Mouse (Mus musculus): ENCODE results near the gene Pla2g4b. TPM values are rescaled to one million over a fixed set of nuclear protein-coding genes. Genes with fewer than 3 reads are reported as not detected.

The Pla2g4b gene
- polyA plus RNA-seq, 1 experiment = 0.30 TPM

- Histone ChIP-seq H3K4me1 (ENCODE audit: control insufficient read depth) (peaks cover 4% of the 10 kb centered on the region), H3K27me3 (ENCODE audit: control insufficient read depth) (no peaks in the 10 kb centered on the region), H3K4me3 (replicated peaks) (no peak overlapping the region), H3K36me3 (ENCODE audit: control insufficient read depth) (no peaks in the 10 kb centered on the region), H3K9me3 (ENCODE audit: control insufficient read depth, low read length) (no peaks in the 10 kb centered on the region)
- TF ChIP-seq TAL1 (IDR thresholded peaks at IDR 0.05; ENCODE audit: low read length) (no peak), GATA1 (IDR thresholded peaks at IDR 0.05; ENCODE audit: low read length) (no peak)
These were observed 37.6 kb upstream of the Pla2g4b start for GRCm38 (mm10) chr2:119995391-119996281.

GRCm38 (mm10) chr2:119997354-119997753, 35.9 kb upstream of the Pla2g4b start:
- Histone ChIP-seq H3K4me1 (ENCODE audit: control insufficient read depth) (peaks cover 5% of the 10 kb centered on the region), H3K9me3 (ENCODE audit: control insufficient read depth, low read length) (no peaks in the 10 kb centered on the region), H3K4me3 (replicated peaks) (no peak overlapping the region), H3K27me3 (ENCODE audit: control insufficient read depth) (no peaks in the 10 kb centered on the region), H3K36me3 (ENCODE audit: control insufficient read depth) (no peaks in the 10 kb centered on the region)
- no peak for TF ChIP-seq GATA1 (IDR thresholded peaks at IDR 0.05; ENCODE audit: low read length)
- TF ChIP-seq TAL1 (IDR thresholded peaks at IDR 0.05; ENCODE audit: low read length) = no peak

- Histone ChIP-seq H3K4me3 (replicated peaks) (no peak overlapping the region), H3K27me3 (ENCODE audit: control insufficient read depth) (no peaks in the 10 kb centered on the region), H3K9me3 (ENCODE audit: control insufficient read depth, low read length) (no peaks in the 10 kb centered on the region), H3K36me3 (ENCODE audit: control insufficient read depth) (no peaks in the 10 kb centered on the region), H3K4me1 (ENCODE audit: control insufficient read depth) (peaks cover 8% of the 10 kb centered on the region)
- no peak for TF ChIP-seq TAL1 (IDR thresholded peaks at IDR 0.05; ENCODE audit: low read length)
- no peak for TF ChIP-seq GATA1 (IDR thresholded peaks at IDR 0.05; ENCODE audit: low read length)
These were observed 33.5 kb upstream of the Pla2g4b start for GRCm38 (mm10) chr2:119999731-120000130.

- no peaks in the 10 kb centered on the region for H3K9me3 ChIP-seq (ENCODE audit: control insufficient read depth, low read length)
- no peaks in the 10 kb centered on the region for H3K36me3 ChIP-seq (ENCODE audit: control insufficient read depth)
- H3K4me3 ChIP-seq (replicated peaks) = no peak overlapping the region
- H3K4me1 ChIP-seq (ENCODE audit: control insufficient read depth) = peaks cover 8% of the 10 kb centered on the region
- H3K27me3 ChIP-seq (ENCODE audit: control insufficient read depth) = no peaks in the 10 kb centered on the region
- TF ChIP-seq TAL1 (IDR thresholded peaks at IDR 0.05; ENCODE audit: low read length) (no peak), GATA1 (IDR thresholded peaks at IDR 0.05; ENCODE audit: low read length) (no peak)
These were observed 32.2 kb upstream of the Pla2g4b start for GRCm38 (mm10) chr2:120000882-120001584.

- Histone ChIP-seq H3K36me3 (ENCODE audit: control insufficient read depth) (no peaks in the 10 kb centered on the region), H3K4me3 (replicated peaks) (no peak overlapping the region), H3K27me3 (ENCODE audit: control insufficient read depth) (no peaks in the 10 kb centered on the region), H3K4me1 (ENCODE audit: control insufficient read depth) (peaks cover 8% of the 10 kb centered on the region), H3K9me3 (ENCODE audit: control insufficient read depth, low read length) (no peaks in the 10 kb centered on the region)
- TF ChIP-seq TAL1 (IDR thresholded peaks at IDR 0.05; ENCODE audit: low read length) (no peak), GATA1 (IDR thresholded peaks at IDR 0.05; ENCODE audit: low read length) (no peak)
These were observed 31.3 kb upstream of the Pla2g4b start for GRCm38 (mm10) chr2:120001956-120002355.

GRCm38 (mm10) chr2:120003970-120004369, 29.2 kb upstream of the Pla2g4b start:
- Histone ChIP-seq H3K9me3 (ENCODE audit: control insufficient read depth, low read length) (no peaks in the 10 kb centered on the region), H3K27me3 (ENCODE audit: control insufficient read depth) (no peaks in the 10 kb centered on the region), H3K4me3 (replicated peaks) (no peak overlapping the region), H3K4me1 (ENCODE audit: control insufficient read depth) (peaks cover 8% of the 10 kb centered on the region), H3K36me3 (ENCODE audit: control insufficient read depth) (no peaks in the 10 kb centered on the region)
- TF ChIP-seq TAL1 (IDR thresholded peaks at IDR 0.05; ENCODE audit: low read length) (no peak), GATA1 (IDR thresholded peaks at IDR 0.05; ENCODE audit: low read length) (no peak)

- TF ChIP-seq GATA1 (IDR thresholded peaks at IDR 0.05; ENCODE audit: low read length) (no peak), TAL1 (IDR thresholded peaks at IDR 0.05; ENCODE audit: low read length) (no peak)
- H3K36me3 ChIP-seq (ENCODE audit: control insufficient read depth) = no peaks in the 10 kb centered on the region
- H3K4me1 ChIP-seq (ENCODE audit: control insufficient read depth) = peaks cover 5% of the 10 kb centered on the region
- H3K27me3 ChIP-seq (ENCODE audit: control insufficient read depth) = no peaks in the 10 kb centered on the region
- no peaks in the 10 kb centered on the region for H3K9me3 ChIP-seq (ENCODE audit: control insufficient read depth, low read length)
- H3K4me3 ChIP-seq (replicated peaks) = no peak overlapping the region
These were observed 26.5 kb upstream of the Pla2g4b start for GRCm38 (mm10) chr2:120006696-120007095.

GRCm38 (mm10) chr2:120007680-120008210, 25.5 kb upstream of the Pla2g4b start:
- Histone ChIP-seq H3K4me3 (replicated peaks) (no peak overlapping the region), H3K27me3 (ENCODE audit: control insufficient read depth) (no peaks in the 10 kb centered on the region), H3K9me3 (ENCODE audit: control insufficient read depth, low read length) (no peaks in the 10 kb centered on the region), H3K36me3 (ENCODE audit: control insufficient read depth) (no peaks in the 10 kb centered on the region), H3K4me1 (ENCODE audit: control insufficient read depth) (peaks cover under 1% of the 10 kb centered on the region; the same call in 1 of the 2 replicates)
- no peak for TF ChIP-seq TAL1 (IDR thresholded peaks at IDR 0.05; ENCODE audit: low read length)
- no peak for TF ChIP-seq GATA1 (IDR thresholded peaks at IDR 0.05; ENCODE audit: low read length)

- Histone ChIP-seq H3K36me3 (ENCODE audit: control insufficient read depth) (no peaks in the 10 kb centered on the region), H3K27me3 (ENCODE audit: control insufficient read depth) (no peaks in the 10 kb centered on the region), H3K4me3 (replicated peaks) (no peak overlapping the region), H3K9me3 (ENCODE audit: control insufficient read depth, low read length) (no peaks in the 10 kb centered on the region), H3K4me1 (ENCODE audit: control insufficient read depth) (peaks cover 7% of the 10 kb centered on the region; the same call in 1 of the 2 replicates)
- TF ChIP-seq GATA1 (IDR thresholded peaks at IDR 0.05; ENCODE audit: low read length) (no peak), TAL1 (IDR thresholded peaks at IDR 0.05; ENCODE audit: low read length) (no peak)
These were observed 24.5 kb upstream of the Pla2g4b start for GRCm38 (mm10) chr2:120008672-120009071.
